ENCODE assay signal across 7 mouse cellular contexts in the genomic region with DNA sequence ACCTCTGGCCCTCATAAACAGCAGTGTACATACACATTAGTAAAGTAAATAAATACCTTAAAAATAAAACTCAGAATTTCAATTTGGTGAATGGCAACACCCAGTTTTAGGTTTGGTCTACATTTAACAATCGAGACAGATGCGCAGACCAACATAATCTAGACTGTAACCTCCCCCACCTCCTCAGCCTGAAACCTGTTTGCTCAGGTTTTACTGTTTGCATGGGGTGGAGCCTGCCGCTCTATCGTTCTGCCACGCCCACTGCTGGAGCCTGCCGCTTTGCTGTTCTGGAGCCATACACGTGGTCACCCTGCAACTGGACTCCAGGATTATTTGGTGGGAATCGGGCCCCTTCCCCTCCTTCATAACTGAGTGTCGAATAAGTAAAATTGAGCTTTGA.
A peak's percentile ranks its signal among the peaks of the same experiment; 100 is the strongest.
DNase-seq lines count a peak whose midpoint lies in the region; ATAC-seq and TF ChIP-seq lines count a peak whose summit lies in the region.
"Not testable (repeated sequence)": the region's sequence is repeated elsewhere in the genome, so short reads cannot be mapped to it uniquely, and the experiment has no call there.

No protein-coding gene starts in this region.

- H3K27ac ChIP-seq in intestine, embryonic 14.5 days (ENCODE audit: low read depth); liver, postnatal 0 days (ENCODE audit: low read depth); stomach, embryonic 16.5 days (ENCODE audit: low read length): not testable (repeated sequence)

- TF ChIP-seq CTCF in liver, postnatal 0 days (IDR thresholded peaks at IDR 0.05; ENCODE audit: low read depth), result not testable (repeated sequence)

- ATAC-seq in intestine, embryonic 14.5 days (replicated peaks; ENCODE audit: low FRiP score, low TSS enrichment, low read depth), result peak; percentile 82
- peak; percentile 49 for ATAC-seq in liver, postnatal 0 days
- peak; percentile 64; the same call in 1 of the 2 replicates for ATAC-seq in stomach, embryonic 16.5 days (ENCODE audit: insufficient read depth, low FRiP score)

- peak; percentile 72 for DNase-seq in R1 (ENCODE audit: low read depth, low spot score)
- DNase-seq in intestine, embryonic 14.5 days (ENCODE audit: low spot score); liver, postnatal 0 days: not testable (repeated sequence)
- DNase-seq in liver, result peak; percentile 5
- DNase-seq in lung, postnatal 10 days, result peak; percentile 2
- peak; percentile 18 for DNase-seq in yolk sac, embryonic 10.5 days (ENCODE audit: low spot score)

- not testable (repeated sequence) for H3K9me3 ChIP-seq in intestine, embryonic 14.5 days (ENCODE audit: control insufficient read depth, low read length); liver, postnatal 0 days (ENCODE audit: low read length); stomach, embryonic 16.5 days (replicated peaks; ENCODE audit: control insufficient read depth, low read length)

- H3K36me3 ChIP-seq in intestine, embryonic 14.5 days (ENCODE audit: control insufficient read depth, insufficient read depth, low read length); liver, postnatal 0 days (replicated peaks; ENCODE audit: insufficient read depth, low read length); stomach, embryonic 16.5 days (ENCODE audit: control insufficient read depth, insufficient read depth, low read length): not testable (repeated sequence)

- not testable (repeated sequence) for H3K4me3 ChIP-seq in intestine, embryonic 14.5 days (ENCODE audit: low read depth, low read length); liver, postnatal 0 days (ENCODE audit: low read depth, low read length); stomach, embryonic 16.5 days (replicated peaks; ENCODE audit: low read length)

- not testable (repeated sequence) for H3K27me3 ChIP-seq in intestine, embryonic 14.5 days (replicated peaks; ENCODE audit: control insufficient read depth, insufficient read depth, low read length); liver, postnatal 0 days (ENCODE audit: insufficient read depth, low read length); stomach, embryonic 16.5 days (ENCODE audit: control insufficient read depth, insufficient read depth, low read length)

- not testable (repeated sequence) for H3K4me1 ChIP-seq in intestine, embryonic 14.5 days (replicated peaks; ENCODE audit: control insufficient read depth, insufficient read depth, low read length); liver, postnatal 0 days (ENCODE audit: insufficient read depth); stomach, embryonic 16.5 days (ENCODE audit: control insufficient read depth, insufficient read depth, low read length)

- WGBS in intestine, embryonic 14.5 days, result 41% methylated on average over 9 of the region's 9 CpGs
- WGBS in liver, postnatal 0 days (ENCODE audit: insufficient replicate concordance), result 48% methylated on average over 9 of the region's 9 CpGs
- 44% methylated on average over 9 of the region's 9 CpGs for WGBS in stomach, embryonic 16.5 days

- not testable (repeated sequence) for H3K4me2 ChIP-seq in intestine, embryonic 14.5 days (ENCODE audit: low read length); liver, postnatal 0 days (ENCODE audit: low read depth, low read length); stomach, embryonic 16.5 days (ENCODE audit: low read depth, low read length)

- not testable (repeated sequence) for TF ChIP-seq EP300 in liver, postnatal 0 days (IDR thresholded peaks at IDR 0.05; ENCODE audit: low read depth)

- H3K9ac ChIP-seq in intestine, embryonic 14.5 days (ENCODE audit: low read length); liver, postnatal 0 days (replicated peaks); stomach, embryonic 16.5 days (ENCODE audit: low read length): not testable (repeated sequence)
